Mouse (Mus musculus): ENCODE results near the gene Socs7.

Socs7 gene

DNA sequence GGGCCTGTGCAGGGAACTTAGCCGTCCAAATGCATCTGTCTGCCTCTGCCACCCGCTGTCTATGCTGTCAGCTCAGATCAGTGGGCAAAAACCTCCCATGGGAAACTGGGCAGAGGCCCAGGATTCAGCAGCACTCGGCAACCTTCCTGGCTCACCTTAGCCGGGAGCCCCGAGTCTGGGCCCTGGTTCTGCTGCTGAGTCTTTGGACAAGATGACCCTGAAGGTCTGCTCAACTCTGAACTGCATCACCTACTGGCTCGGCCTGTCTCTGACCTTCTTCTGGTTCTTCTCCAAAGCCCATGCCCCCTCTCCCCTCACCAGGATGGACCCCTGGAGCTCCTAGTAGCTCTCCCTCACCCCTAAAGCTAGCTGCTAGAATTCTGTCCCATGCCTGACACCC, 83.2 kb downstream of the Socs7 start:
- no peak for DNase-seq (ENCODE audit: low spot score)

DNA sequence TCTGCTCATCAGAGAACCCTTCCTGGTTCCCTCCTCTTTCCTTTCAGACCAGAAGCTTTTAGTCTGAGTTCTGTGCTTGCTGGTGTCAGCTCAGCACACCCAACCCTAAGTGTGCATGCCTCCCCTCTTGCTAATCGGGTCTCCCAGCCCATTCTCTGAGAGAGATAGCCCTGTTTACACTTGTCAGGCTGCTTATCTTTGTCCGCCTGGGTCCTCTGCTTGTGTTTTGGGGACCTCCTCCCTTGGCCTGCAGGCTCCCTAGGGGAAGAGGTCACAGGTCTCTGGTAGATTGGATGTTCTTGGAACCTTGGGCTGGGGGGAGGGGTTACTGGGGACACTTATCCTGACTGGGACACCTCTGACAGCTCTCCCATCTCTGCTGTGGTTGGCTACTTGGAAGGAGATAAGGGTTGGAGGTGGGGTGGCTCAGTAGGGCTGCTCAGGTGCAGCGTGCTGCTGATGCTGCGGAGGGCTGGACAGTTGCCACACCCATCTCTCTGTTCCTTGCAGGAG, 83.7 kb downstream of the Socs7 start:
- DNase-seq (ENCODE audit: low spot score), result no peak

DNA sequence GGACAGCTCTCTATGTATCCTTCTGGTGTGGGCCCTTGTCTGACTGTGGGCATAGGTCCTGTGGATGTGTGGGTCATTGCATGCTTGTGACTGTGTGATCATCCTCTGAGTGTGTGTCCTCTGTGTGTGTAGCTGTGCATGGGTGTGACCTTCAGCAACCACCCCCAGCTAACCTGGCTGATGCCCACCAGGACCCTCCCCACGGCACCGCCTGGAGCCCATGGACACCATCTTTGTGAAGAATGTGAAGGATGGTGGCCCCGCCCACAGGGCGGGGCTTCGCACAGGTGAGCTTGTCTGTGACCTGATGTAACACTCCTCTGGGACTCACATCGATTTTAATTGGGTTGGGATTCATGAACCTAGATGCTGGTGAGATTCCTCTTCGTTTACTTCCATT, 85.6 kb downstream of the Socs7 start:
- DNase-seq (ENCODE audit: low spot score), result no peak
